In genomic region chr6:120093100-120093499, GRCm38 (mm10) we compare ENCODE assay signal across 16 mouse cellular contexts. TPM values are rescaled to one million over a fixed set of nuclear protein-coding genes. Genes with fewer than 3 reads are reported as not detected.
"Had no signal": no experiment of that assay in that cellular context is flagged by ENCODE, and none has a peak within 500 bp of the region (broad histone marks: within the 10 kb centered on the region; RNA-seq: fewer than 3 reads in every experiment).

TSS of gene Ninj2 (plus strand) at chr6:120093350.

- ATAC-seq: liver, postnatal 0 days had no signal

- H3K4me2 ChIP-seq: kidney, embryonic 15.5 days; liver, embryonic 13.5 days; lung, embryonic 15.5 days; neural tube, embryonic 15.5 days; stomach, embryonic 15.5 days had no signal

- H3K9ac ChIP-seq: kidney, embryonic 15.5 days; liver, embryonic 13.5 days; liver, postnatal 0 days; lung, embryonic 15.5 days; neural tube, embryonic 15.5 days; stomach, embryonic 15.5 days had no signal

- H3K27ac ChIP-seq: kidney, embryonic 15.5 days; liver, embryonic 13.5 days; lung, embryonic 15.5 days; neural tube, embryonic 15.5 days; stomach, embryonic 15.5 days had no signal

- H3K4me3 ChIP-seq: kidney, embryonic 15.5 days; liver, embryonic 13.5 days; lung, embryonic 15.5 days; myocyte; neural tube, embryonic 15.5 days; stomach, embryonic 15.5 days had no signal

- H3K9me3 ChIP-seq: kidney, embryonic 15.5 days; liver, embryonic 13.5 days; lung, embryonic 15.5 days; neural tube, embryonic 15.5 days; stomach, embryonic 15.5 days had no signal

- H3K36me3 ChIP-seq: kidney, embryonic 15.5 days; liver, embryonic 13.5 days; lung, embryonic 15.5 days; neural tube, embryonic 15.5 days; stomach, embryonic 15.5 days had no signal

- DNase-seq: kidney, adult 18-20 months; kidney, postnatal 14 days; layer of hippocampus, postnatal 36 days; liver; liver, embryonic 13.5 days; liver, postnatal 0 days; midbrain, embryonic 14.5 days; thymus, adult 2 months; thymus, postnatal 36 days had no signal

- H3K27me3 ChIP-seq: kidney, embryonic 15.5 days; liver, embryonic 13.5 days; lung, embryonic 15.5 days; neural tube, embryonic 15.5 days; stomach, embryonic 15.5 days had no signal

- H3K4me1 ChIP-seq: kidney, embryonic 15.5 days; liver, embryonic 13.5 days; lung, embryonic 15.5 days; neural tube, embryonic 15.5 days; stomach, embryonic 15.5 days had no signal

RNA-seq across cellular contexts. Expression of gene Ninj2, which starts in this region (rescaled TPM):
- polyA plus RNA-seq: kidney, embryonic 15.5 days; large intestine, adult 2 months; liver, embryonic 13.5 days; midbrain, embryonic 14.5 days; neural tube, embryonic 11.5 days; stomach, embryonic 15.5 days had no signal
